In genomic region chr5:121564468-121564895, GRCm38 (mm10) we compare ENCODE assay signal across 8 mouse cellular contexts. TPM values are rescaled to one million over a fixed set of nuclear protein-coding genes. Genes with fewer than 3 reads are reported as not detected.
DNase-seq lines count a peak whose midpoint lies in the region; ATAC-seq lines count a peak whose summit lies in the region.

No protein-coding gene starts in this region.

- DNase-seq in T-cell, adult 2 months (ENCODE audit: low spot score): peak; percentile 90
- DNase-seq in cerebellum, postnatal 4 days (ENCODE audit: low spot score in 2 of 2): peak; percentile 75 to 88
- DNase-seq in gastrocnemius, adult 18-20 months (ENCODE audit: low spot score): peak; percentile 90
- DNase-seq in left cerebral cortex, adult 18-20 months (ENCODE audit: low spot score in 2 of 2): peak; percentile 86 to 87
- DNase-seq in right cerebral cortex, adult 2 months (ENCODE audit: low spot score in 2 of 2): peak; percentile 84 to 86
- peak; percentile 61 for DNase-seq in urinary bladder, postnatal 10 days (ENCODE audit: low spot score)

- H3K9me3 ChIP-seq in hindbrain, embryonic 16.5 days (ENCODE audit: control insufficient read depth, low read length): no peaks in the 10 kb centered on the region

- no peak overlapping the region for H3K9ac ChIP-seq in hindbrain, embryonic 16.5 days (ENCODE audit: low read depth, low read length)

- H3K4me2 ChIP-seq in hindbrain, embryonic 16.5 days (ENCODE audit: low read length): peak overlapping the region; percentile 33; the same call in 1 of the 2 replicates

- H3K27me3 ChIP-seq in hindbrain, embryonic 16.5 days (replicated peaks; ENCODE audit: control insufficient read depth, insufficient read depth, low read length): no peaks in the 10 kb centered on the region

- H3K79me2 ChIP-seq in macrophage (ENCODE audit: inconsistent target): no peaks in the 10 kb centered on the region

- H3K4me3 ChIP-seq in hindbrain, embryonic 16.5 days (ENCODE audit: low read length): no peak overlapping the region
- H3K4me3 ChIP-seq in macrophage (ENCODE audit: inconsistent target): peak overlapping the region; percentile 13; the same call in 1 of the 2 replicates

- ATAC-seq in hindbrain, embryonic 16.5 days: no peak

- H3K4me1 ChIP-seq in hindbrain, embryonic 16.5 days (ENCODE audit: control insufficient read depth, insufficient read depth, low read depth, low read length): no peaks in the 10 kb centered on the region

- WGBS in hindbrain, embryonic 16.5 days: 18% methylated on average over 11 of the region's 11 CpGs
- WGBS in macrophage (ENCODE audit: missing documents): 2% methylated on average over 11 of the region's 11 CpGs

- peaks cover 3% of the 10 kb centered on the region; the same call in 1 of the 2 replicates for H3K36me3 ChIP-seq in hindbrain, embryonic 16.5 days (ENCODE audit: control insufficient read depth, insufficient read depth, low read length)
- H3K36me3 ChIP-seq in macrophage (ENCODE audit: inconsistent target): peaks cover 21% of the 10 kb centered on the region

- H3K27ac ChIP-seq in hindbrain, embryonic 16.5 days (ENCODE audit: low read depth, low read length): no peak overlapping the region
- peak overlapping the region; percentile 12; the same call in 1 of the 2 replicates for H3K27ac ChIP-seq in macrophage

RNA-seq across cellular contexts. Expression of gene Mapkapk5, which starts 18.8 kb away (rescaled TPM):
- 100 to 1,000 TPM; 133 to 140 TPM for total RNA-seq in gastrocnemius, adult 18-20 months (2021)
- polyA plus RNA-seq in hindbrain, embryonic 16.5 days (2015; fragmentation: Nextera tagmentation; extraction: Ambion mirVana): 61.7 and 64.5 TPM in 2 replicates
- 10 to 100 TPM; 64.6 to 71.1 TPM for total RNA-seq in left cerebral cortex, adult 18-20 months (2021)
- 100 to 1,000 TPM in 21 of 26 experiments, 10 to 100 TPM in 5; 56.6 to 217 (median 135) TPM for total RNA-seq in macrophage (2018; cell fraction: chromatin; rRNA removed)
- total RNA-seq in macrophage (2018; cell fraction: cytosol; rRNA removed): 10 to 100 TPM; 47.7 to 81.1 (median 59.5) TPM
- 10 to 100 TPM; 38.5 to 94.3 (median 69.0) TPM for total RNA-seq in macrophage (2018; cell fraction: nucleus; rRNA removed)
- polyA plus RNA-seq in macrophage (2018): 51.6 to 103 TPM (median 67.2 TPM) in 3 replicates

RNA-seq across cellular contexts. Expression of gene Adam1a, which starts 19.2 kb away (rescaled TPM):
- total RNA-seq in gastrocnemius, adult 18-20 months (2021): 1 to 10 TPM; 1.7 to 2.0 TPM
- 3.1 and 3.8 TPM in 2 replicates for polyA plus RNA-seq in hindbrain, embryonic 16.5 days (2015; fragmentation: Nextera tagmentation; extraction: Ambion mirVana)
- 10 to 100 TPM; 11.6 to 11.8 TPM for total RNA-seq in left cerebral cortex, adult 18-20 months (2021)
- 10 to 100 TPM in 24 of 26 experiments, 1 to 10 TPM in 2; 7.8 to 42.6 (median 23.9) TPM for total RNA-seq in macrophage (2018; cell fraction: chromatin; rRNA removed)
- total RNA-seq in macrophage (2018; cell fraction: cytosol; rRNA removed): 1 to 10 TPM in 4 of 26 experiments, under 1 TPM in 22; 0.09 to 1.9 (median 0.30) TPM
- 10 to 100 TPM in 17 of 26 experiments, 1 to 10 TPM in 9; 6.1 to 29.4 (median 13.1) TPM for total RNA-seq in macrophage (2018; cell fraction: nucleus; rRNA removed)
- 0.40 to 1.5 TPM (median 0.95 TPM) in 3 replicates for polyA plus RNA-seq in macrophage (2018)

RNA-seq across cellular contexts. Expression of gene Gm42878, which starts 19.2 kb away (rescaled TPM):
- total RNA-seq in gastrocnemius, adult 18-20 months (2021): not detected
- 0.40 TPM in 1 of 2 replicates, not detected in the other for polyA plus RNA-seq in hindbrain, embryonic 16.5 days (2015; fragmentation: Nextera tagmentation; extraction: Ambion mirVana)
- not detected for total RNA-seq in left cerebral cortex, adult 18-20 months (2021)
- 1 to 10 TPM in 12 of 26 experiments, not detected in 14; 1.2 to 5.3 (median 1.9) TPM for total RNA-seq in macrophage (2018; cell fraction: chromatin; rRNA removed)
- under 1 TPM in 14 of 26 experiments, not detected in 12; 0.07 to 0.77 (median 0.18) TPM for total RNA-seq in macrophage (2018; cell fraction: cytosol; rRNA removed)
- 1 to 10 TPM in 4 of 26 experiments, under 1 TPM in 3, not detected in 19; 0.83 to 2.1 (median 1.0) TPM for total RNA-seq in macrophage (2018; cell fraction: nucleus; rRNA removed)
- polyA plus RNA-seq in macrophage (2018): 0.11 to 0.26 TPM in 2 of 3 replicates, not detected in the other

RNA-seq across cellular contexts. Expression of gene Aldh2, which starts 29.1 kb away (rescaled TPM):
- 100 to 1,000 TPM; 172 to 203 TPM for total RNA-seq in gastrocnemius, adult 18-20 months (2021)
- polyA plus RNA-seq in hindbrain, embryonic 16.5 days (2015; fragmentation: Nextera tagmentation; extraction: Ambion mirVana): 150 and 156 TPM in 2 replicates
- 100 to 1,000 TPM; 128 to 130 TPM for total RNA-seq in left cerebral cortex, adult 18-20 months (2021)
- 100 to 1,000 TPM in 12 of 26 experiments, 10 to 100 TPM in 14; 16.2 to 301 (median 89.5) TPM for total RNA-seq in macrophage (2018; cell fraction: chromatin; rRNA removed)
- total RNA-seq in macrophage (2018; cell fraction: cytosol; rRNA removed): 100 to 1,000 TPM; 255 to 881 (median 507) TPM
- total RNA-seq in macrophage (2018; cell fraction: nucleus; rRNA removed): 100 to 1,000 TPM in 24 of 26 experiments, 10 to 100 TPM in 2; 77.6 to 391 (median 161) TPM
- 566 to 1,134 TPM (median 980 TPM) in 3 replicates for polyA plus RNA-seq in macrophage (2018)

RNA-seq across cellular contexts. Expression of gene Acad12, which starts 54.3 kb away (rescaled TPM):
- 10 to 100 TPM; 26.0 to 27.8 TPM for total RNA-seq in gastrocnemius, adult 18-20 months (2021)
- polyA plus RNA-seq in hindbrain, embryonic 16.5 days (2015; fragmentation: Nextera tagmentation; extraction: Ambion mirVana): 2.0 and 2.6 TPM in 2 replicates
- 1 to 10 TPM; 6.0 to 6.2 TPM for total RNA-seq in left cerebral cortex, adult 18-20 months (2021)
- 10 to 100 TPM in 13 of 26 experiments, 1 to 10 TPM in 13; 1.2 to 35.3 (median 10.2) TPM for total RNA-seq in macrophage (2018; cell fraction: chromatin; rRNA removed)
- 10 to 100 TPM in 7 of 26 experiments, 1 to 10 TPM in 19; 3.9 to 16.8 (median 8.9) TPM for total RNA-seq in macrophage (2018; cell fraction: cytosol; rRNA removed)
- 10 to 100 TPM in 7 of 26 experiments, 1 to 10 TPM in 19; 1.4 to 26.2 (median 6.9) TPM for total RNA-seq in macrophage (2018; cell fraction: nucleus; rRNA removed)
- 6.2 to 10.9 TPM (median 7.4 TPM) in 3 replicates for polyA plus RNA-seq in macrophage (2018)

Comparison
In these comparisons a context has a peak if more than half of its experiments do, and no peak if none do; other contexts are left out.
1. RNA of gene Adam1a, which starts 19.2 kb away (total RNA-seq): 11.6 to 11.8 TPM in left cerebral cortex, adult 18-20 months; 1.7 to 2.0 TPM in gastrocnemius, adult 18-20 months; every median in the first group is over 4 times any median in the second.
2. Peak in every context shown above with its lines, with median percentiles within 50 percentile points of each other: DNase-seq.